Mouse (Mus musculus): ENCODE results near the gene Ntn5.

Gene Ntn5

DNA sequence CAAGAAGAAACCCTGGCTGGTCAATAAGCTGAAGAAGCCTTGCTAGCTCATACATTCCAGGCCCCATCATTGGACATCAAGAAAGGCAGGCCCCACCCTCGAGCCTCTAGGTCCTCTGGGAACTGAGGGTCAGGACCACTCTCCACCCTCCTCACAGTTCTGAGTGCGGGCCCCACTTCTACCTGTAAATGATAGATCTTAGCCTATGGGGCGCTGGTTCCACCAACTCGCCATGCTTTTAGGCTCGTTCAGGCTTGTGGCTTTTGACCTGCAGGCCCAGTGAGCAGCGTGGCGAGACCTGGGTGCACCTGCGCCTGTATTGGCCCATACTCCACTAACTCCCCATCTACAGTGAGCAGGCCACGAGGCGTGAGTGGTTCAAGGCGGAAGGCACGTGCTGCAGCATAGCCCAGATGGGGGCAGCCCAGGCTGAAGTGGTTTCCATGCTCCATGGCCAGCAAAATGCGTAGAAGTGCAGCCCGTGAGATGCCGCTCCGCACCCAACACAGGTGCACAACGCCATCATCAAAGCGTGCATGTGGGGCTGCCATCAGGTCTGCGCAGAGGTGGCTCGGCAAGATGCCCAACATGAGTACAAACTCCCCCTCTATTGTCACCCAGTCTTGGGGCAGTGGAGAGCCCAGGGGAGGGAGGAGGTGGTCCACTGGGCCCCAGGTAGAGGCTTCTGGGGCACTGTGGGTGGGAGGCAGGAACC is 26.8 kb downstream of the Ntn5 start:
- intact Hi-C loops (cut with DNase I): no loop called here

DNA sequence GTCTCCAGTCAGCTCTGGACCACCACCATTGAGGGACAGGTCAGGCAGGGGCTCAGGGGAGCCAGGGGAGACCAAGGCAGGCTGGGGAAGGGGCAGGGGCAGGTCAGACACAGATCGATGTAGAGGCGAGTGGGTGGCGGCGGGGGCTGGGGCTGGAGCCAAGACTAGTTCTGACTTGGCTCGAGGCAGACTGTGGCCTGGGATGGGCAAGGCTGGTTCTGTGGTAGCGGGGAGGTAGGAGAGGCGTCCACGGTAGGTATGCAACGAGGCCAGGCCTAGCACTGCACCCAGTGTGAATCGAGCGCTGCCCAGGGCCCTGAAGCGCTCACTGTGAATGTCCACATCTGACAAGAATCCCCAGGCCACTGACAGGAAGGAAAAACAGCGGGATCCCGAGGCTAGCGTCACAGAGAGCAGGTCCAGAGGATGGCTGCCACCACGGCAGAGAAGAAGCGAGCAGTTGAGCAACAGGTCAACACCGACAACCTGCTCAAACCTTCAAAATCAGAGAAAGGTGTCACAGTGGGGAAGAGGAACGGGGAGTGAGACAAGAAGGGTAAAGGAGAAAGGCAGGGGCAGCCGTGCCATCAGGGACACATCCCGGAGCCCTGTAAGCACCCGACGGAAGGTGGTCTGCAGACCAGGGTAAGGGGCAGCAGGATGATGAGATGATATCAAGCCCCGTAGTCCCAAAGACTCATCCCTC is 27.6 kb downstream of the Ntn5 start:
- intact Hi-C loops (cut with DNase I): no loop called here

DNA sequence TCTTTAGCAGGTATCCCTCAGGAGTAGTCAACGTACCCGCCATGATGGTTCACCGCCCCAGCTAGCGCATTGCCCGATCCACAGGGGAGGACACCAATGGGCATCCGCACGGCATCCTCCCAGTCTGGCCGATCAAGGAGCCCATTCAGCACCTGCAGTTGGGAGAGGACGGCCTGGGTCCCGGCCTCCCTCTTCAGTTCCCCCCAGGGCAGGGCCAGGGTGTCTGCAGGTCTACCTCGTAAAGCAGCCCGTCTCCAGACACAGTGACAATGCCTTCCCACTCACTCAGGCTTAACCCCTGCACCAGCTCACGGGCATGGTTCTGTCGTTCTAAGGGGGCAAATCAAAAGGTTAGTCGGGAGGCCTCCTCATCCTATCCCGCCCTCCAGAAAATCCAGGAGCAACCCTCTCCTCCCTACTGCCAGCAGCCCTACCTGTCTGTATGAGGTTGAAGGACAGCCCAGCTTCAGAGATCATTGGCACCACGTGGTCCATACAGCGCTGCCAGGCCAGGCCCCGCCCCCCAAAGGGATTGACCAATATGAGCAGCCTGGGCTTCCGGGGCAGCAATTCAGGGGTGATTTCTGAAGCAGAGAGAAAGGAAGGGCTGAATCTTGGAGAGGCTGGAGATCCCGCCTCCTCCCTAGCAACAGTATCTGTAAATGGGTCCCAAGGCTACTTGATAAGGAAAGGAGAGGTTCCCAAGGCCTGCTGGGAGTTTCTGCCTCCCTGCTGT is 28.4 kb downstream of the Ntn5 start:
- intact Hi-C loops (cut with DNase I): no loop called here

DNA sequence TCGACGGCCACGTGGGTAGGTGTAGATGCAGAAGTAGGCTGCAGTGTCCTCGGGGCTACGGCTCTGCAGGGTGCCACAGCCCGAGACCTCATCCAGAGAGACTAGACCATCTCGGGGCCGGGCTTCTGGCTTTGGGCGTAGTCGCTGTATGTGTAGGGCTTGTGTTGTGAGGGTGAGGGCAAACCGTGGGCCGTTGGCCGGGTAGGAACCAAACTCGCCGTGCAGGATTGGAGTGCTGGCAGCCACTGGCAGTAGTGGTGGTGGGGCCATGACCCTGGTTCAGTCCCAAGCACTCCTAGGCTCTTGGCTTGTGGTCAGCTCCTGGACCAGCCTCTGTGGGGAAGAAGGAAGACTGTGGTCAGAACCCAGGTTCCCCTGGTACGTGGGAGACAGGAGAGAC is 29.6 kb downstream of the Ntn5 start:
- intact Hi-C loops (cut with DNase I): no loop called here

DNA sequence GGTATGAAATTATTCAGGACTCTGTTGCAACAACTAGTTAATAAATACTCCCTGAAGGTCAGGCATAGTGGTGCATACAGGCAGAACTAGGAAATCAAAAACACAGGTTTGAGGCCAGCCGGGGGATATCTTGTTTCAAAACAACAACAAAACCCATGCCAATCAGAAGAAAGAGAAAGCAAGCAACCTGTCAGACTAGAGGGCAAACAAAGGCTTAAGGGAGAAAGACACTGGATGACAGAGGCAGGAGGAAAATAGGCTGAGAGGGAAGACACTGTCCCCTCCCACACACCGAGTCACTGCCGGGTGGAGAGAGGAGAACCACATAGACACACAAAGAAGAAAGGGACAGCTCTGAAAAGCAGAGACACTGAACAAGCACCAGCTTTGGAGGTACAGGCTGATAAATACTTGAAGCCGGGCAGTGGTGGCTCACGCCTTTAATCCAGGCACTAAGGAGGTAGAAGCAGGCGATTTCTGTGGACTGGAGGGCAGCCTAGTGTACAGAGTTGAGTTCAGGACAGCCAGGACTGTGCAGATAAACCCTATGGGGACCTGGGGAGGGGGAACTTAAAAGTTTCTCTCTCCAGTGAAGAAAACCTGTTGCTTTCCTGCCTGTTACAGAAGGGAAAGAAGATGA is 30.2 kb downstream of the Ntn5 start:
- intact Hi-C loops (cut with DNase I): no loop called here

DNA sequence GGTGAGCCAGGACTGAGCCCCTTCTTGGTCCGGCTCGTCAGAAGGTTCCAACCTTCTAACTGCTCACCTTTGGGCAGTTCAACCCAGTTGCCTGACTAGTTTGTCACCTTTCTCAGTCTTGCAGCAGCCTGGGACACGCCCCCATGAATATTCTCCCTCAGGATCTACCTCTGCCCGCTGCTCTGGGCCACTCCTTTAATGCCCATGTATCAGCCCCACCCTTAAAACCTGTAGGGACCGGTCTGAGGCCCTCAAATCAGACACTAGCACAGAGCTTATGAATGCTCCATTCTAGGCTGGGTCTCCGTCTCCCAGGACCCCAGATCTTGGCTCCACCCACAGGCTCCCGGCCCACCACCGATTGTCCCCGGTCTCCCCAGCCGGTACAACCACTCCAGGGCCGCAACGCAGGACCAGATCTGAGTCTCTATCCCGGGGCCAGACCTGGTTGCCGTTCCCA is 30.8 kb downstream of the Ntn5 start:
- intact Hi-C loops (cut with DNase I): no loop called here

DNA sequence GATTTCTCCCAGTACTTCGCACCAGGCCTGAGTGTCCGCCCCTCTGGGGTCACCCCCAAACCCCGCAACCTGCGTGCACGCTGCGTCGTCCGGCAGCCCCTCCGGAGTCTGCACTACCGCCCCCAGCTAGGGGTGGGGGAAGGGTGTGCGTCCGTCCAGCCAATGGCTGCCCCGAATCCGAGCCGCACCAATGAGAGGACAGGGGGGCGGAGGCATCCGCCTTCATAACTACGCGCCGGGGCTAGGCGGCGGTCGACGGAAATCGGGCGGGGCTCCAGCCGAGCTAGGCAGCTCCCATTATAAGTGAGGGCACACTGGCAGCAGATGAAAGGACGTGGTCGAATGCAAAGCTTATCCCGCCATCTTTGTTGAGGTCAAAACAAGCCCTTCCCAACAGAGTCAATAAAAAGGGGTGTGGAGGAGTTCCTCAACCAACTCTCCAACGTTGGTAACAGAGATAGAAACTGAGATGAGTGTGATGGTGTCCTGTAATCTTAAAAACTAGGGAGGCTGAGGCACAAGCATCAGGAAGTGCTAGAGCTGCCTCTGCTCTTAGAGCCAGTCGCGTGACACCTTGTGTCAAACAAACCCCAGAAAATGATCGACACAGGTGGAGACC is 31.4 kb downstream of the Ntn5 start, which contains the start of gene Rpl18:
TSS of gene Rpl18 (plus strand) at position 368 of the 619 bp plus-strand sequence.
- intact Hi-C loops (cut with DNase I): no loop called here

DNA sequence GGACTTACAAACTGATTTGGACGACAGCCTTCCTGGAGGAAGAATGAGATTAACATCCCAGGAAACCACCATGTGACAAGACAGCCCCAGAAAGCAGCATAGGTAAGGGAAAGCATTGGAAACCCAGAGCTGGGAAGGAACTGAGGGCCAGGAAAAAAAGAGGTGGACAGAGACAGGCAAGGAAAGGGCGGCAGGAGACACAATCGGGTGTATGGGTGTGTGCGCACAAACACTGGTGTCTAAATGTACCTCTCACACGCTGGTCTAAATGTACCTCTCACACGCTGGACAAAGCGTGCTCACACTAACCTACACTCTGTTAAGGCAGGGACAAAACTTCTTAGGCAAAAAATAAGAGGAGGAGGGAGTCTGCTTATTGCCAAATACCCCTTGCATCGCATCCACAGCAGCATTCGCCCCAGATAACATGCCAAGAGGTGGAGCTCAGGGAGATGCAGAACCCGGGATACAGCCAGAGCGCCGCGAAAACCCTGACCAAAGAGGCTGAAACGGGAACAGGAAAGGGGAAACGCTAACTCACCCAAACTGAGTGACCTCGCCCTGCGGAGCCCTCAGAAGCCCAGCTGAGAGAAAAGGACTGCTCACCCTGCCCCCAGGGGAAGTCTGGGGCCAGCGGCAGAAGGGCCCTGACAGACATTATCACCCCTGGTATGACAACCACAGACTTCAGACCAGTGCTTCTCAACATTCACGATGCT is 32.1 kb downstream of the Ntn5 start:
- intact Hi-C loops (cut with DNase I): no loop called here

DNA sequence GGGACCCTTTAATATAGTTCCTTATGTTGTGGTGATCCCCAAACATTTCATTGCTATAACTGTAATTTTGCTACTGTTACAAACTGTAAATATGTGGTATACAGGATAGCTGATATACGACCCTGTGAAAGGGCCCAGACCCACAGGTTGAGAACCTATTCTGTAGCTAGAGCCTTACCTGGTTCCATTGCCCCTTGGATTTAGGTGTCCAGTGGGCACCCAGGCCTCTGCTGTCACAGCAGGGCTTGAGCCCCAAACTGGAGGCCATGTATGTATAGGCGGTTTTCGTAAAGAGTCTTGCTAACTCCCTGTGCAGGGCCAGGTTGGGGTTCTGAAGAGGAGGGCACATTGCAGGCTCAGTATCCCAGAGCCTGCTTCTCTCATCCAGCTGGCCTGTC is 32.6 kb downstream of the Ntn5 start:
- intact Hi-C loops (cut with DNase I): no loop called here

DNA sequence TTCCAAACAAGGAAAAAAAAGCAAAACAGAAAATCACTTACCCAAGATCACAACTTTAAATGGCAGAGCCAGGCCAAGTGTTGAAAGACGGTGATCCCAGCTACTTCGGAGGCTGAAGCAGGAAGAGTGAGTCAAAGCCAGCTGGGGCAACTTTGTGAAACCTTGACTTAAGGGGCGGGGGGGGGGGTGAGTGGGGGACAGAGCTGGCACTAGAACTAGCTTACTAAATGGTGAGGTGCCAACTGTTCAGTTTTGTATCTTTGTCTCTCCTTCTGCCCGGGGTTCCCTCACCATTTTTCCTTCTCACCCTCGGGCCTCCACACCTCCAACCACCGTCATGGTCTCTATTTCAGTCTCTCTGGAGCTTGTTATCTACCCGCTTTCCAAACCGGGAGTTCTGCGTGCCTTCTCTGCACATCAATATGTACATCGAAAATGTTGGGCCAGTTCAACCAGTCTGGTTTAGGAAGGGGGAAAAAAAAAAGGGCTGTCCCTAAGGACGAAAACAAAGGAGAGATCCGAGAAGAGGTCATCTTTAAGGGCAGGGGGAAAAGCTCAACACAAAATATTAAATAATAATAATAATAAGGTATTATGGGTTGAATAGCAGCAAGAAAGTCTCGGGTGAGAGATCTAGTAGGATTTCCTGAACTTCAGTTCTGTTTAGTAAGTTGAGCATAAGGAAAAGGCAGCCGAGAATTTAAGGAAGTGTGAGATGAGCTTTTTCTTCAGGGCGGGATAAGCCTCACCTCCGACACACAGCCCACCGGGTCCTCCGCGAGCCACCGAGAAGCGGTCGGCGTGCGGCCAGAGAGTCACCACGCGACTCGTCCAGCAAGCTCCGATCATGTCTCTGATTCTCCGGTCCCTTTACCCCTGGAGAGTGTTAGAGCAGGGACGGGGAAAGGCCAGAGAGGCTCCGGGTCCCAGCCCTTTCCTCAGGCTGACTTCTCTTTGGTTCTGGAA is 33.4 kb downstream of the Ntn5 start:
- intact Hi-C loops (cut with DNase I): no loop called here

DNA sequence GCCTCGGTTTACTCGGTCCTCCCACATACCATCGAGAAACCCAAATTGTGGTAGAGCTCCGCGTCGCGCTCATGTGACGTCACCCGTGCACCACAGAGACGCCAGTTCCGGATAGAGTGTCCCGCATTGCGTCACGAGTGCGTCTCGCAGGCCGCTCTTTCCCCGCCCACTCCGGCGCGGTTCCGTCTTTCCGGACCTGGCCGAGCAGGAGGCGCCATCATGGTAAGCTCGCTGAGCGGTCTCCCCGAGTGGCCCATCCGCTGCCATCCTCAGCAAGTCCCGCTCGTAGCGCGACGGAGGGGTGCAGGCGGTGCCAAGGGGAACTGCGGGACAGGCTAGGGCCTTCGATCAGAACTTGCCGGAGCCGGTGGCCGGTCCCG is 34.1 kb downstream of the Ntn5 start, which contains the start of gene Sphk2:
TSS of gene Sphk2 (minus strand) at position 85 of the 380 bp plus-strand sequence.
- intact Hi-C loops (cut with DNase I): no loop called here

DNA sequence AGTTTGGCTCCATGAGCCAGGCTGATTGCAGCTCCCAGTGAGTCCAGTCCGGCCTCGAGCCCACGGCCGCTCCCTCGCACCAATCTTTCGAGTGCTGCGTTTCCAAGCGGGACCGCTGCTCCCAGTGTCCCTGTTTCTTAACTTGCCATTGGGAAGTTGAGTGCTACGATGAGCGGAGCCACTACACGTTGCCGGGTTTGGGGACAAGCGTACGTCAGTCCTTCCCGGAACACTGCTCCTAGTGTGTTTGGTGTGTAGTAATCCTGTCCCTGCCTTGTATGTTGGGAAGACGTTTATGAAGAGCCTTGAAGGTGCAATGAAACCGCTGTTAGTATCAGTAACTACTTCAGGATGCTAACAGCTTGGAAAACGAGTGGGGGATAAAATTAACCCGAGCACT is 34.5 kb downstream of the Ntn5 start:
- intact Hi-C loops (cut with DNase I): no loop called here

DNA sequence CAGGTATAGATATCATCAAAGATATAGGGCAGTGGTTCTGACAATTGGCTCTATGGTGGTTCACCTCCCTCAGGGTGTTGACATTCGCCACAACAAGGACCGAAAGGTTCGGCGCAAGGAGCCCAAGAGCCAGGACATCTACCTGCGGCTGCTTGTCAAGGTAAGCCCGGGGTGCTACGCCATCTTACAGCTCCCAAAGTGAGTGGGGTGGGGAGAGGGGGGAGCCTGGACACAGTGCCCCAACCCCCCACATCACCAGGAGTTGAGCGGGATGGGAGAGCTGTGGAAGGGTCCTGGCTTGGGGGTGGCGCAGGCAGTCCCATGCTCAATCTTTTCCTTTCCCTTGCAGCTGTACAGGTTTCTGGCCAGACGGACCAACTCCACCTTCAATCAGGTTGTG is 35.4 kb downstream of the Ntn5 start:
- intact Hi-C loops (cut with DNase I): no loop called here

DNA sequence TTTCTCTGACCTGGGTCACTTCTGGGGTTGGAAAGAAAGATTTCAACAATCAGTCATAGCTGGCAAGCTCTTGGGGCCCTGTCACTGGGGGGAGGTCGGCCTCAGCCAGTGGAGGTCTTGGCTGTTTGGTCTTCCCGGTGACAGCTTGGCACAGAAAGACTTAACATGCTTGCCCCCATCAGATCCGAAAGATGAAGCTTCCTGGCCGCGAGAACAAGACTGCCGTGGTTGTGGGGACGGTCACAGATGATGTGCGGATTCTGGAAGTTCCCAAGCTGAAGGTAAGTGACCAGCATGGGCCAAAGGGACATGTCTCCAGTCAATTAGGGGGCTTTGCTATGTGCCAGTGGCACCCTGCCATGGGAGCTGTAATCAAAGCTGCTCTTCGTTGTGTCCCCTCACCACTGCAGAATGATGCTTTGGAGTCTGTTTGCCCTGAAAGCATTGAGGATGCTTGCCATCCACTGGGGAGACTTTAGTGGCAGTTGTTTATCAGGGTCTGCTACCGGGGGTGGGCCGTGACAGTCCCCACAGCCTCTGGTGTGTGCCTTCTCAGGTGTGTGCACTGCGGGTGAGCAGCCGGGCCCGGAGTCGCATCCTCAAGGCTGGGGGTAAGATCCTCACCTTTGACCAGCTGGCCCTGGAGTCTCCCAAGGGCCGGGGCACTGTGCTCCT is 36.1 kb downstream of the Ntn5 start:
- intact Hi-C loops (cut with DNase I): no loop called here

DNA sequence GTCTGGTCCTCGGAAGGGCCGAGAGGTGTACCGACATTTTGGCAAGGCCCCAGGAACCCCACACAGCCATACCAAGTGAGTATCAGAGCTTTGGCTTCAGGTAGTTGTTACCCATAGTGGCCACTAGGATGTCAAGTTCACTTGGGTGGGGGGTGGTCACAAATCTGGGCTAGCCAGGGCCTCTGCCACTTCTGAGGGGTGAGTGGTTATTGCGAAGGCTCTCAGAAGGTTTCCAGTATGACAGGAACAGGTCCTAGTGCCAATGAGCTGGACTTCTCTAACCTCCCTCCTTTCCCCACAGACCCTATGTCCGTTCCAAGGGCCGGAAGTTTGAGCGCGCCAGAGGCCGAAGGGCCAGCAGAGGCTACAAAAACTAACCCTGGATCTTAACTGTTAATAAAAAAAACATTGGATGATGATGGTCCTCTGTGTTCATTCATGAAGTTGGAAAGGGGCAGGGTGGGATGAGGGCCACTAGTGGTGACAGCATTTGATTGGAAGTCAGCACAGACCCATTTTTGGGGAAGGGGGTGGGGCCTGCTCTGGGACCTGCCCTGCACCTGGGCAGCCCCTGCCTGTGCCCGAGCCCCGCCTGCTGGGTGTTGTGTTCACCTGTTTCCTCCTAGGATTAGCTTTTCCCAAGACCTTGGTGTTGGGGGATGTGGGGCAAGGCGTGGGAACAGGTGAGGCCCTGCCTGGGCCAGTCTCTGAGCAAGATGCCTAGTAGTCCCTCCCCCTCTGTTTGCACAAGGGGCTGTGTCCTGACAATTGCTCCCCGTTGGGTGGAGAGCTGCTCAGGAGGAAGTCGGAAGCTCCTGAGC is 36.8 kb downstream of the Ntn5 start, which contains the start of gene Fam83e:
TSS of gene Fam83e (plus strand) at position 800 of the 821 bp plus-strand sequence.
- intact Hi-C loops (cut with DNase I): no loop called here

DNA sequence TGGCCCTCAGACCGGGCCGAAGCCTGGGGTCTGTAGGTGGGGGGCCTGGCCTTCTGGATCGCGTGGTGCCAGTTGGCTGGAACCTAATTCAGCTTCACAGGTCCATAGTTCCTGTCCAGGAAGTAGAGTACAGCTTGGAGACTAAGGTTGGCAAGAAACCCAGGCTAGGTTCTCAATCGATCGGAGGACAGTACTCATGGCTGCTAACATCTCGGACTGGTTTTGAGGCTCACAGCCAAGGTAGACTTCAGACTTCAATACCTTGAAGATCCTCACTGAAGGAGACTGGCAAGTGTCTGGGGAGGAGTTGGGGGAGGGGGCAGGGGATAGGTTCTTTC is 37.4 kb downstream of the Ntn5 start:
- intact Hi-C loops (cut with DNase I): no loop called here

DNA sequence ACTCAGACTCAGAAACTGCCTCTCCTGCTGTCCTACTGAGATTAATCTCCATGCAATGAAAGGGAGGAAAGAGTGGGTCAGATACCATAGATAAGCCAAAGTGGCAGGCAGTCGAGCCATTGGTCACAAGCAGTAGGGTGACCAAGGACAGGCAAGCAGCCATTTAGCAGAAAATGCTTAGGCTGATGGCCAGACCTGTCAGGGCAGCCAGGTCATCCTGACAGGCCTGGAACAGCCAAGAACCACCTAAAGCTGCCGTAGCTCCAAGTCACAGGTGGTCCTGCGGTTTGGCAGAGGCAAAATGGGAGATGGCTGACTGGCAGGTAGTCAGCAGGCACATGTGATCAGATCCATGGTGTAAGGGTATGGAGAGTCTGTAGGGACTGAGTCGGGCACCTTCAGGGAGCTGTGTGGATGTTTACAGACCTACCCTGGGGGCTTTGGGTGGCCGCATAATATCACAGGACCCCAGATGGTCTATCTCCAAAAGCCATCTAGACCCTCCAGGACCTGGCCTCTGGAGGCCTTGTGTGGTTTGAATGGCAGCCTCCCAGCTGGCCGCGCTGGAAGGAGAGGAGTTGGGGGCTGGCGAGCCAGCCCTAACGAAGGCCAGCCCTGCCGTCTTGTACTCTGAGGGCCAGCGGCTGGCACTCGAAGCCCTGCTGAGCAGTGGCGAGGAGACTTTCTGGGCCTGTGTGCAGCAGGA is 38.0 kb downstream of the Ntn5 start:
- intact Hi-C loops (cut with DNase I): no loop called here
